In the genomic region with DNA sequence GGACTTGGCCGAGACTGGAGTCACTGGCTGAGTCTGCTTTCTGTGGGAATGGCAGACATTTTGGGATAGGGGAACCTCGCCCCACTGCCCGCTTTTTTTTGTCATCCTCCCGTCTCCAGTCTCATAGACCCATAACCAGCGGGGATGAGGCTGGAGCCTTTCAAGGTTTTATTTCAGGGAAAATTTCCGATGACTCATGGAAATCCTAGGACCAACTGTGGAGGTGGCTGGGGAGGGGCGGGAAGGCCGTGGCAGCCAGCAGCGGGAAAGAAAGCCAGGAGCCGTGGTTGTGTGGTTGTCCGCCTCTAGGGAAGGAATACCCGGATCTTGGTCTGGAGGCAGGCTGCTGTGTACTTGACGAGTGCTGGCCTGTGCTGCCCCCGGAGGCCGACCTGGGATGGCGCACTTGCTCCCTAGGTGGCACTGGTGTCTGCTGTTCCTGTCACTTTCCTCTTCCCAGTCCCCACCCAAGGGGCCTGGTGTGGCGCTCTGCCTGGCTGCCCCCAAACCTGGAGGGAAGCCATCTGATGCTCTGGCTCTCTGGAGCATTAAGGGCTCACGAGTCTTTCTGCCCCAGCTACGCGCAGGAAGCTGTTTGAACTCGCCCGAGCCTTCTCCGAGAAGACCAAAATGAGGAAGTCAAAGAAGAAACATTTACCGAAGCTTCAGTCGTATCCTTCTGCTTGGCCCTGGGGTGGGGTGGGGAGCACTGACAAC, we compare ENCODE assay signal across 7 mouse cellular contexts. TPM values are rescaled to one million over a fixed set of nuclear protein-coding genes. Genes with fewer than 3 reads are reported as not detected.
A peak's percentile ranks its signal among the peaks of the same experiment; 100 is the strongest.
DNase-seq lines count a peak whose midpoint lies in the region; ATAC-seq lines count a peak whose summit lies in the region.

No protein-coding gene starts in this region.

- peaks cover 6% of the 10 kb centered on the region for H3K27me3 ChIP-seq in midbrain, embryonic 11.5 days (ENCODE audit: control insufficient read depth, insufficient read depth, low read length)

- peaks cover 5% of the 10 kb centered on the region; the same call in 1 of the 2 replicates for H3K36me3 ChIP-seq in midbrain, embryonic 11.5 days (ENCODE audit: control insufficient read depth, insufficient read depth, low read length)

- peak overlapping the region; percentile 54 for H3K9ac ChIP-seq in midbrain, embryonic 11.5 days (ENCODE audit: low read length)

- peak overlapping the region; percentile 2; the same call in 1 of the 2 replicates for H3K4me3 ChIP-seq in midbrain, embryonic 11.5 days (ENCODE audit: low read depth, low read length)

- 8% methylated on average over 25 of the region's 25 CpGs for WGBS in midbrain, embryonic 11.5 days

- intact Hi-C loops in left cerebral cortex, postnatal 4 days (cut with DNase I), result no loop called here

- H3K9me3 ChIP-seq in midbrain, embryonic 11.5 days (ENCODE audit: control insufficient read depth, low read length), result no peaks in the 10 kb centered on the region

- H3K4me1 ChIP-seq in midbrain, embryonic 11.5 days (ENCODE audit: control insufficient read depth, insufficient read depth, low read length), result peaks cover 29% of the 10 kb centered on the region

- H3K4me2 ChIP-seq in midbrain, embryonic 11.5 days, result peak overlapping the region; percentile 35

- H3K27ac ChIP-seq in midbrain, embryonic 11.5 days (ENCODE audit: low read depth, low read length), result peak overlapping the region; percentile 76

- DNase-seq in adrenal gland, adult 18-20 months (ENCODE audit: low spot score in 2 of 2), result peak; percentile 73 to 74
- DNase-seq in embryo, embryonic 11 days, result peak; percentile 92
- DNase-seq in kidney, adult 11 months, result peak; percentile 92
- DNase-seq in left cerebral cortex, postnatal 4 days, result peak; percentile 89
- peak; percentile 96 for DNase-seq in midbrain, embryonic 11.5 days (ENCODE audit: low spot score, missing footprints)
- DNase-seq in right cerebral cortex, postnatal 4 days, result peak; percentile 71

- ATAC-seq in granulocyte monocyte progenitor cell, adult 5-6 weeks (replicated peaks; ENCODE audit: poor library complexity, severe bottlenecking), result peak; percentile 88
- peak; percentile 93 for ATAC-seq in midbrain, embryonic 11.5 days (ENCODE audit: low FRiP score)

RNA-seq across cellular contexts. Expression of gene Mrps23, which starts 16.6 kb away (rescaled TPM):
- 100 to 1,000 TPM; 173 to 206 TPM for total RNA-seq in adrenal gland, adult 18-20 months (2021)
- total RNA-seq in granulocyte monocyte progenitor cell, adult 5-6 weeks (2014; fragmentation: Nextera tagmentation), result 69.0 and 88.8 TPM in 2 replicates
- total RNA-seq in granulocyte monocyte progenitor cell, adult 5-6 weeks (2017), result 54.9 and 57.7 TPM in 2 replicates
- total RNA-seq in left cerebral cortex, postnatal 4 days (2021), result 10 to 100 TPM; 55.2 to 65.1 TPM
- polyA plus RNA-seq in midbrain, embryonic 11.5 days (2014; fragmentation: Nextera tagmentation; extraction: Ambion mirVana), result 88.8 TPM in 2 replicates

Comparison
In these comparisons a context has a peak if more than half of its experiments do, and no peak if none do; other contexts are left out.
1. Peak in every context shown above with its lines: DNase-seq, ATAC-seq, H3K4me3 ChIP-seq and H3K27ac ChIP-seq.